Mouse (Mus musculus) MEL (cell line): ENCODE data around the gene Npm1. TPM values are rescaled to one million over a fixed set of nuclear protein-coding genes. Genes with fewer than 3 reads are reported as not detected.

Experiments used
- DNase-seq: peaks from one replicate; pipeline ENCODE4 v3.0.0; 2011; ENCODE audit warnings: low read depth, low spot score
- H3K27ac ChIP-seq: 2 replicates; pipeline ENCODE4 v1.5.1; 2012; ENCODE audit warnings: low read depth, mild to moderate bottlenecking, control low read depth, low read length, moderate library complexity; ENCODE audit not compliant: control insufficient read depth
- H3K27me3 ChIP-seq, 2 experiments: fragments of 150-350 bp in 1 of 2; sonication (generic) in 1 of 2; 2 replicates each; pipeline ENCODE4 v1.6.1; 2012; ENCODE audit warnings: low read length in 2 of 2, mild to moderate bottlenecking in 2 of 2, improper control_type of control experiment in 1 of 2, moderate library complexity in 1 of 2; ENCODE audit not compliant: insufficient read depth in 2 of 2, control insufficient read depth in 1 of 2
- H3K36me3 ChIP-seq, 2 experiments: 2 replicates each; pipeline ENCODE4 v1.6.1; 2012 to 2014; ENCODE audit warnings: low read length in 2 of 2, improper control_type of control experiment in 1 of 2, inconsistent platforms in 1 of 2, mild to moderate bottlenecking in 1 of 2; ENCODE audit not compliant: insufficient read depth in 2 of 2, control insufficient read depth in 1 of 2
- H3K4me1 ChIP-seq, 2 experiments: fragments of 150-350 bp in 1 of 2; sonication (generic) in 1 of 2; 2 replicates each; pipeline ENCODE4 v1.6.1; 2012; ENCODE audit warnings: low read length in 2 of 2, improper control_type of control experiment in 1 of 2, mild to moderate bottlenecking in 1 of 2; ENCODE audit not compliant: insufficient read depth in 2 of 2, control insufficient read depth in 1 of 2
- H3K4me3 ChIP-seq, 2 experiments: fragments of 150-350 bp in 1 of 2; sonication (generic) in 1 of 2; 2 replicates each; pipeline ENCODE4 v1.5.1; 2012; ENCODE audit warnings: low read depth in 2 of 2, low read length in 2 of 2, mild to moderate bottlenecking in 2 of 2, moderate library complexity in 2 of 2, control low read depth in 1 of 2, improper control_type of control experiment in 1 of 2; ENCODE audit not compliant: control insufficient read depth in 1 of 2, insufficient read depth in 1 of 2
- H3K79me2 ChIP-seq: 2 replicates; pipeline ENCODE4 v1.6.1; 2012; ENCODE audit warnings: mild to moderate bottlenecking, low read length, moderate library complexity; ENCODE audit not compliant: control insufficient read depth, poor library complexity, insufficient read depth
- H3K9ac ChIP-seq: 2 replicates; pipeline ENCODE4 v1.6.1; 2012; ENCODE audit warnings: low read depth, mild to moderate bottlenecking, control low read depth, low read length, moderate library complexity; ENCODE audit not compliant: control insufficient read depth, poor library complexity, severe bottlenecking
- H3K9me3 ChIP-seq: fragments of 150-350 bp; sonication (generic); replicated peaks from 2 replicates; pipeline ENCODE4 v1.6.1; 2012; ENCODE audit warnings: mild to moderate bottlenecking, low read length, improper control_type of control experiment, moderate library complexity; ENCODE audit not compliant: insufficient read depth
- BHLHE40 ChIP-seq: IDR thresholded peaks from 2 replicates; pipeline ENCODE4 v1.6.1; 2012; ENCODE audit warnings: low read depth, mild to moderate bottlenecking, inconsistent platforms, low read length, improper control_type of control experiment, borderline replicate concordance
- CHD1 ChIP-seq: IDR thresholded peaks from 2 replicates; pipeline ENCODE4 v1.6.1; 2012; ENCODE audit warnings: low read depth, mild to moderate bottlenecking, inconsistent platforms, low read length, improper control_type of control experiment
- CHD2 ChIP-seq: IDR thresholded peaks from 2 replicates; pipeline ENCODE4 v1.6.1; 2011; ENCODE audit warnings: low read length, improper control_type of control experiment
- E2F4 ChIP-seq: IDR thresholded peaks from 2 replicates; pipeline ENCODE4 v1.6.1; 2011; ENCODE audit warnings: low read depth, low read length, improper control_type of control experiment, borderline replicate concordance
- ELF1 ChIP-seq: IDR thresholded peaks from 2 replicates; pipeline ENCODE4 v1.6.1; 2014; ENCODE audit warnings: low read depth, mild to moderate bottlenecking, inconsistent platforms, low read length, improper control_type of control experiment, moderate library complexity
- GABPA ChIP-seq: IDR thresholded peaks from 2 replicates; pipeline ENCODE4 v1.6.1; 2012; ENCODE audit warnings: low read depth, mild to moderate bottlenecking, inconsistent platforms, low read length, improper control_type of control experiment, moderate library complexity
- GATA1 ChIP-seq: IDR thresholded peaks from 2 replicates; pipeline ENCODE4 v1.6.1; 2011; ENCODE audit warnings: low read depth, low read length, improper control_type of control experiment
- HCFC1 ChIP-seq: IDR thresholded peaks from 2 replicates; pipeline ENCODE4 v1.6.1; 2012; ENCODE audit warnings: low read depth, mild to moderate bottlenecking, inconsistent platforms, low read length, improper control_type of control experiment, moderate library complexity
- JUND ChIP-seq: IDR thresholded peaks from 2 replicates; pipeline ENCODE4 v1.6.1; 2011; ENCODE audit warnings: low read depth, mild to moderate bottlenecking, improper control_type of control experiment, low read length
- KAT2A ChIP-seq: conservative IDR thresholded peaks from 2 replicates; pipeline ENCODE4 v1.6.1; 2012; ENCODE audit warnings: low read depth, low read length, improper control_type of control experiment, inconsistent platforms
- MAFK ChIP-seq: IDR thresholded peaks from 2 replicates; pipeline ENCODE4 v1.6.1; 2011; ENCODE audit warnings: low read depth, mild to moderate bottlenecking, low read length, improper control_type of control experiment, borderline replicate concordance
- MAZ ChIP-seq: IDR thresholded peaks from 2 replicates; pipeline ENCODE4 v1.6.1; 2012; ENCODE audit warnings: low read depth, mild to moderate bottlenecking, inconsistent platforms, low read length, improper control_type of control experiment
- MEF2A ChIP-seq: IDR thresholded peaks from 2 replicates; pipeline ENCODE4 v1.6.1; 2014; ENCODE audit warnings: low read depth, mild to moderate bottlenecking, inconsistent platforms, low read length, improper control_type of control experiment; ENCODE audit not compliant: poor library complexity, insufficient replicate concordance, severe bottlenecking; ENCODE audit errors: extremely low read depth
- MYB ChIP-seq: IDR thresholded peaks from 2 replicates; pipeline ENCODE4 v1.6.1; 2011; ENCODE audit warnings: mild to moderate bottlenecking, low read depth, low read length, improper control_type of control experiment
- NELFE ChIP-seq: IDR thresholded peaks from 2 replicates; pipeline ENCODE4 v1.6.1; 2011; ENCODE audit warnings: low read depth, low read length, improper control_type of control experiment
- NRF1 ChIP-seq: IDR thresholded peaks from 2 replicates; pipeline ENCODE4 v1.6.1; 2014; ENCODE audit warnings: low read depth, mild to moderate bottlenecking, inconsistent platforms, low read length, improper control_type of control experiment, moderate library complexity; ENCODE audit not compliant: poor library complexity, insufficient read depth, severe bottlenecking
- POLR2A ChIP-seq, 2 experiments: IDR thresholded peaks; 2 replicates each; pipeline ENCODE4 v1.6.1; 2011 to 2012; ENCODE audit warnings: low read length in 2 of 2, mild to moderate bottlenecking in 2 of 2, control low read depth in 1 of 2, improper control_type of control experiment in 1 of 2, low read depth in 1 of 2, moderate library complexity in 1 of 2; ENCODE audit not compliant: control insufficient read depth in 1 of 2, insufficient read depth in 1 of 2, poor library complexity in 1 of 2
- POLR2AphosphoS2 ChIP-seq: IDR thresholded peaks from 2 replicates; pipeline ENCODE4 v1.6.1; 2011; ENCODE audit warnings: low read length, improper control_type of control experiment
- POLR2AphosphoS5 ChIP-seq: IDR thresholded peaks from 2 replicates; pipeline ENCODE4 v1.6.1; 2012; ENCODE audit warnings: low read depth, borderline replicate concordance, mild to moderate bottlenecking, inconsistent platforms, low read length, moderate library complexity, mixed read lengths
- RAD21 ChIP-seq: IDR thresholded peaks from 2 replicates; pipeline ENCODE4 v1.6.1; 2011; ENCODE audit warnings: mild to moderate bottlenecking, low read depth, low read length, improper control_type of control experiment
- SIN3A ChIP-seq: IDR thresholded peaks from 2 replicates; pipeline ENCODE4 v1.6.1; 2012; ENCODE audit warnings: low read length, improper control_type of control experiment, inconsistent platforms
- TAL1 ChIP-seq: IDR thresholded peaks from 2 replicates; pipeline ENCODE4 v1.6.1; 2012; ENCODE audit warnings: mild to moderate bottlenecking, inconsistent platforms, low read length, moderate library complexity, mixed read lengths
- TBP ChIP-seq: IDR thresholded peaks from 2 replicates; pipeline ENCODE4 v1.8.0; 2011; ENCODE audit warnings: low read depth, low read length, improper control_type of control experiment
- TCF12 ChIP-seq: IDR thresholded peaks from 2 replicates; pipeline ENCODE4 v1.6.1; 2014; ENCODE audit warnings: low read depth, mild to moderate bottlenecking, inconsistent platforms, low read length, improper control_type of control experiment, moderate library complexity
- UBTF ChIP-seq: IDR thresholded peaks from 2 replicates; pipeline ENCODE4 v1.6.1; 2012; ENCODE audit warnings: low read depth, mild to moderate bottlenecking, inconsistent platforms, low read length, improper control_type of control experiment, moderate library complexity, borderline replicate concordance; ENCODE audit not compliant: insufficient read depth
- USF2 ChIP-seq, 2 experiments: IDR thresholded peaks; 2 replicates each; pipeline ENCODE4 v1.6.1; 2011 to 2012; ENCODE audit warnings: improper control_type of control experiment in 2 of 2, low read length in 2 of 2, borderline replicate concordance in 1 of 2, inconsistent platforms in 1 of 2, low read depth in 1 of 2, mild to moderate bottlenecking in 1 of 2; ENCODE audit not compliant: insufficient read depth in 1 of 2
- ZC3H11A ChIP-seq: IDR thresholded peaks from 2 replicates; pipeline ENCODE4 v1.6.1; 2012; ENCODE audit warnings: low read depth, mild to moderate bottlenecking, inconsistent platforms, low read length, improper control_type of control experiment
- ZKSCAN1 ChIP-seq: IDR thresholded peaks from 2 replicates; pipeline ENCODE4 v1.6.1; 2012; ENCODE audit warnings: low read depth, mild to moderate bottlenecking, inconsistent platforms, low read length, improper control_type of control experiment, moderate library complexity
- polyA plus RNA-seq, 2 experiments: library from polyadenylated mRNA; stranded (reverse) in 1 of 2; unstranded in 1 of 2; fragments of >175 nt in 1 of 2; fragments of >200 nt in 1 of 2; gene quantifications; 2 replicates each; pipeline versions ENCODE4 v1.2.1 to v1.2.4; 2012; ENCODE audit warnings: low replicate concordance in 2 of 2, low read depth in 1 of 2; ENCODE audit not compliant: insufficient read length in 2 of 2, insufficient read depth in 1 of 2, missing spikeins in 1 of 2
- total RNA-seq: library from RNA; depleted of rRNA; stranded (reverse); fragments of 300-350 nt; gene quantifications from 2 replicates; pipeline ENCODE4 v1.2.3, GENCODE M21; 2012

Gene Npm1
- total and polyA plus RNA-seq, 3 experiments = 839 to 4,033 (median 3,244) TPM

- peaks cover 79 to 80% of the 10 kb centered on the region in 2 experiments for H3K36me3 ChIP-seq
- peak overlapping the region; percentile 9; the same call in 1 of the 2 replicates for H3K9ac ChIP-seq
- H3K9me3 ChIP-seq = no peaks in the 10 kb centered on the region
- H3K4me1 ChIP-seq = peaks cover 2 to 9% of the 10 kb centered on the region in 2 experiments; a peak in 3 of 4 replicates
- TF ChIP-seq ZKSCAN1 = no peak
- TF ChIP-seq ELF1 = no peak
- no peak for TF ChIP-seq NRF1
- TF ChIP-seq TCF12 = no peak
- TF ChIP-seq CHD1 = peak; percentile 41; the same call in 1 of the 2 replicates
- TF ChIP-seq POLR2A (IDR thresholded peaks at IDR 0.05; ENCODE audit: control insufficient read depth in 1 of 2, insufficient read depth in 1 of 2, low read depth in 1 of 2, low read length in 2 of 2, poor library complexity in 1 of 2) = peak in 1 of 2 experiments; percentile 4; a peak in 1 of 4 replicates
- TF ChIP-seq MEF2A = no peak
- no peak for TF ChIP-seq USF2 (IDR thresholded peaks at IDR 0.05; ENCODE audit: borderline replicate concordance in 1 of 2, insufficient read depth in 1 of 2, low read depth in 1 of 2, low read length in 2 of 2)
- TF ChIP-seq POLR2AphosphoS2 = peak; percentile 28; the same call in 1 of the 2 replicates
- TF ChIP-seq TAL1 = no peak
- no peak for TF ChIP-seq KAT2A
- TF ChIP-seq E2F4 = no peak
- no peak for TF ChIP-seq SIN3A
- no peak for TF ChIP-seq GABPA
- no peak for TF ChIP-seq RAD21
- TF ChIP-seq HCFC1 = no peak
- H3K4me3 ChIP-seq = no peak overlapping the region; a peak in 1 of 4 replicates
- DNase-seq = peak; percentile 42
- H3K27ac ChIP-seq = no peak overlapping the region; the same call in 1 of the 2 replicates
- H3K27me3 ChIP-seq = no peaks in the 10 kb centered on the region
- peaks cover 37% of the 10 kb centered on the region for H3K79me2 ChIP-seq
Observed at GRCm38 (mm10) chr11:33156436-33157015, 6.5 kb downstream of the Npm1 start.

- Histone ChIP-seq H3K79me2 (peaks cover 17% of the 10 kb centered on the region), H3K9me3 (no peaks in the 10 kb centered on the region), H3K27ac (0 out of 2 replicates have a peak overlapping the region, but pooled peaks have one; percentile 6), H3K27me3 (no peaks in the 10 kb centered on the region), H3K36me3 (peaks cover 66% of the 10 kb centered on the region in 2 experiments), H3K4me1 (peaks cover 2 to 9% of the 10 kb centered on the region in 2 experiments; a peak in 3 of 4 replicates), H3K4me3 (no peak overlapping the region), H3K9ac (no peak overlapping the region)
- DNase-seq = peak; percentile 71
- TF ChIP-seq SIN3A (no peak), CHD2 (no peak), MYB (no peak), GATA1 (no peak), POLR2A (IDR thresholded peaks at IDR 0.05; ENCODE audit: control insufficient read depth in 1 of 2, insufficient read depth in 1 of 2, low read depth in 1 of 2, low read length in 2 of 2, poor library complexity in 1 of 2) (peak in 1 of 2 experiments; percentile 15; a peak in 1 of 4 replicates), ELF1 (no peak), TAL1 (no peak), KAT2A (no peak; the same call in 1 of the 2 replicates), MAFK (peak; percentile 69; the same call in 1 of the 2 replicates), NRF1 (no peak), UBTF (no peak), MAZ (no peak), USF2 (IDR thresholded peaks at IDR 0.05; ENCODE audit: borderline replicate concordance in 1 of 2, insufficient read depth in 1 of 2, low read depth in 1 of 2, low read length in 2 of 2) (no peak), ZC3H11A (no peak), BHLHE40 (no peak), NELFE (no peak), JUND (no peak), POLR2AphosphoS5 (no peak), TBP (no peak)
Observed at GRCm38 (mm10) chr11:33154459-33154858, 8.5 kb downstream of the Npm1 start.
